Mouse (Mus musculus): ENCODE data around the gene Eftud2.

DNA sequence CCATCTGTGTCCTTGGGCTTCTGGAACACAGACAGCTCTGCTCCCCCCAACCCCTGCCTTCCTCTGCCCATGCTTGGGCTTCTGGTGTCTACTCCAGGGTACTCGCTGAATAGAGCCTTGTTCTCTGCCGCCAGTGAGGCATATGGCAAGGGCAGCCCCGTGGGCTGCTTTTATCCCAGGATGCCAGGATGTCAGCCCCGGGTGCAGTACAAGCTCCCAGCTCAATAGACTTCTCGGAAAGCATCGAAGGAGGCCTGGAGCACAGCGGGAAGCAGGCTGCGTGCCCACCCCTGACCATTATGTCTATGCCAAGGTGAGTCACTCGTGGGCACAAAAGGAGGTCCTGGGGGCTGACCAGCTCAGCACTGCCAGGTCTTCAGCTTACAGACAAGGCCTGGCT, 17.6 kb upstream of the Eftud2 start:
- no peak for TF ChIP-seq CTCF (IDR thresholded peaks at IDR 0.05; ENCODE audit: insufficient read depth, low read length)
- TF ChIP-seq POLR2A (IDR thresholded peaks at IDR 0.05; ENCODE audit: borderline replicate concordance, extremely low read depth, low read depth, low read length): no peak

Data from lung, adult 2 months (tissue).